Mouse (Mus musculus): ENCODE results near the gene H2-T3. TPM values are rescaled to one million over a fixed set of nuclear protein-coding genes. Genes with fewer than 3 reads are reported as not detected.
A peak's percentile ranks its signal among the peaks of the same experiment; 100 is the strongest.
"Not testable (repeated sequence)": the region's sequence is repeated elsewhere in the genome, so short reads cannot be mapped to it uniquely, and the experiment has no call there.

The H2-T3 gene
- polyA plus RNA-seq, 1 experiment from 2014 or later, result 0.97 TPM

DNA sequence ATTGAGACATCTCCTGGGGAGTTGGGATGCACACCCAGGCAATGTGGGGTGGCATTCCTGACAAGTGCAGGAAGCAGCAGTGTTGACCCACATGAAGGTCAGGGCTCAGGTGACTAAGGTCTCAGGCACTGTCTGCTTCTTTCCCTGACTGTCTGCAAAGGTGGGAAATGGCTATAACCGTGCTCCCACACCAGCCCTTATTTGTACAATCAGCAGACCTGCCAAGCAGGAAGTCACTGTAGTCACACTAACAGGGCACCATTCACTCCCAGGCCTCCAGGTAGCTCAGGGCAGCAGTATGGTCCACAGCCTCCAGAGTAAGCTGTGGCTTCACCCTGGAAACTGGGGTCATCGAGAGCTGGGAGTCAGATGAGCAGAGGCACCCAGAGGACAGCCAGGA, 2.3 kb upstream of the H2-T3 start:
- WGBS, result 40% methylated on average over 2 of the region's 2 CpGs
- no peaks in the 10 kb centered on the region for H3K36me3 ChIP-seq (ENCODE audit: control insufficient read depth, insufficient read depth)
- H3K27ac ChIP-seq (ENCODE audit: low read length), result no peak overlapping the region
- peaks cover 33% of the 10 kb centered on the region for H3K27me3 ChIP-seq (ENCODE audit: control insufficient read depth, insufficient read depth, low read length)
- H3K9me3 ChIP-seq (replicated peaks; ENCODE audit: control insufficient read depth, low read length), result no peaks in the 10 kb centered on the region
- H3K4me3 ChIP-seq (ENCODE audit: low read length), result no peak overlapping the region
- ATAC-seq (replicated peaks; ENCODE audit: extremely low read depth, insufficient read depth, low FRiP score), result no peak
- H3K4me2 ChIP-seq (ENCODE audit: low read depth, low read length), result no peak overlapping the region
- H3K4me1 ChIP-seq (ENCODE audit: control insufficient read depth, insufficient read depth, low read length), result no peaks in the 10 kb centered on the region
- H3K9ac ChIP-seq (ENCODE audit: low read length), result no peak overlapping the region

DNA sequence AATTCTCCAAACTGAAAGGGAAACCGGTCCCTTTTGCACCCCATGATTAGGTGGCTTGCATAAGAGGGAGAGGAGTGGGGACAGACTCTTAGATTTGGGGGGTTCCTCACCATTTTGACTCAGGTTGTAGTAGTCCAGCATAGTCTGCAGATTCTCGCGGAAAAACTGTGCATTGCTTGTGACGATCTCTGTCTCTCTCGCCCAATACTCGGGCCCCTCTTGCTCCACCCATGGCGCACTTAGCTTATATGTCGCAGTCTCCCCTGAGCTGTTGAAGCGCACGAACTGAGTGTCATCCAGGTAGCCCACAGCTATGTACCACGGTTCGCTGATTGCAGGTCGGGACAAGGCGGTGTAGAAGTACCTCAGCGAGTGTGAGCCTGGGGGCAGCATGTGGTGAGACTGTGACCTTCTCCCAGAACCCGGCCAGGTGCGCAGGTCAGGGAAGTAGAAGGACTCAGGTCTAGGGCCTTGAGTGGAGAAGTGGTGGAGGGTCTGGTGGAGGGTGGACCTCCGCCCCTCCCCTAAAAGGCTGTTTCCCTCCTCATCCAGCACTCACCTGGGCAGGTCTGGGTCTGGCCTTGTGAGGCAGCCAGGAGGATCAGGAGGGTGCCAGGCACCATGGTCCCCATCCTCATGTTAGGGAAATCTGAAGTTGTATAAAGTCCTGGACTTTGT, 457 bp downstream of the H2-T3 start:
- Histone ChIP-seq H3K9ac (ENCODE audit: low read length) (no peak overlapping the region), H3K27ac (ENCODE audit: low read length) (no peak overlapping the region), H3K27me3 (ENCODE audit: control insufficient read depth, insufficient read depth, low read length) (peaks cover 34% of the 10 kb centered on the region), H3K4me3 (ENCODE audit: low read length) (no peak overlapping the region), H3K4me2 (ENCODE audit: low read depth, low read length) (no peak overlapping the region), H3K4me1 (ENCODE audit: control insufficient read depth, insufficient read depth, low read length) (no peaks in the 10 kb centered on the region), H3K9me3 (replicated peaks; ENCODE audit: control insufficient read depth, low read length) (no peaks in the 10 kb centered on the region), H3K36me3 (ENCODE audit: control insufficient read depth, insufficient read depth) (no peaks in the 10 kb centered on the region)
- 25% methylated on average over 18 of the region's 18 CpGs for WGBS
- no peak for ATAC-seq (replicated peaks; ENCODE audit: extremely low read depth, insufficient read depth, low FRiP score)

DNA sequence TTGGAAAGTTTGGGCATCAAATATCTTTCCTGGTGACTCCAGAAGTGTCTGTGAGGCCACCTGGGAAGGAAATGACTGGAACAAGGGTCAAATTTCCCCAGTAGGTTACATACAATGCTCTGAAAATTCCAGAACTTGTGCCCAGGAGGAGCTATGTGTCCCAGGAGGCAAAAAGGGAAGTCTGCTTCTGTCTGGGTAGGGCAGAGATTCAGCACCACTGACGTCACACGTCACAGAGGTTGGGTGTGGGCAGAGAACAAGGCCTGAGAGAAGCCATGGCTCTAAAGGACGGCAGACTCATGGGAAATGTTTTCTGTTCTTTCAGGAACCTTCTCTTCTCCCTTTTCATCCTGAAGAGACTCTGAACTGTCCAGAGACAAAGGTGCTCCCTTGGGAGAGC, 2.5 kb downstream of the H2-T3 start:
- Histone ChIP-seq H3K4me3 (ENCODE audit: low read length) (no peak overlapping the region), H3K4me2 (ENCODE audit: low read depth, low read length) (no peak overlapping the region), H3K9ac (ENCODE audit: low read length) (no peak overlapping the region), H3K36me3 (ENCODE audit: control insufficient read depth, insufficient read depth) (no peaks in the 10 kb centered on the region), H3K27ac (ENCODE audit: low read length) (no peak overlapping the region), H3K4me1 (ENCODE audit: control insufficient read depth, insufficient read depth, low read length) (no peaks in the 10 kb centered on the region), H3K27me3 (ENCODE audit: control insufficient read depth, insufficient read depth, low read length) (peaks cover 33% of the 10 kb centered on the region), H3K9me3 (replicated peaks; ENCODE audit: control insufficient read depth, low read length) (no peaks in the 10 kb centered on the region)
- 40% methylated on average over 3 of the region's 3 CpGs for WGBS
- ATAC-seq (replicated peaks; ENCODE audit: extremely low read depth, insufficient read depth, low FRiP score), result no peak

DNA sequence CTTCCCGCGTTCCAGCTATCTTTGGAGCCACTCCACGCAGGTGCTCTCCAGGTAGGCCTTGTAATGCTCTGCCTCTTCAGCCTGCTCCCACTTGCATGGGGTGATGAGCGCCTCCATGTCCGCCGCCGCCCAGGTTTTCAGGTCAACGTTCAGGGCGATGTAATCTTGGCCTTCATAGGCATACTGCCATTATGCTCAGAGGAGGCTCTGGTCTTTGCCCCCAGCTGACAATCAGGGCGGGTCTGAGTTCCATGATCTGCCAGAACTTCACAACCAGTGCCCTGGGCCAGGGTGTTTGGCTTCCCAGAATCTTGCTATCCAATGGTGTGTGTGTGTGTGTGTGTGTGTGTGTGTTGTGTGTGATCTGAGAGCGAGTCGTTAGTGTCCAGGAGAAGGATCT, 7.9 kb downstream of the H2-T3 start:
- Histone ChIP-seq H3K4me2 (ENCODE audit: low read depth, low read length) (no peak overlapping the region), H3K27me3 (ENCODE audit: control insufficient read depth, insufficient read depth, low read length) (peaks cover 12% of the 10 kb centered on the region), H3K4me3 (ENCODE audit: low read length) (no peak overlapping the region), H3K9ac (ENCODE audit: low read length) (no peak overlapping the region), H3K4me1 (ENCODE audit: control insufficient read depth, insufficient read depth, low read length) (no peaks in the 10 kb centered on the region), H3K9me3 (replicated peaks; ENCODE audit: control insufficient read depth, low read length) (no peaks in the 10 kb centered on the region), H3K36me3 (ENCODE audit: control insufficient read depth, insufficient read depth) (no peaks in the 10 kb centered on the region), H3K27ac (ENCODE audit: low read length) (no peak overlapping the region)
- 74% methylated on average over 12 of the region's 12 CpGs for WGBS
- no peak for ATAC-seq (replicated peaks; ENCODE audit: extremely low read depth, insufficient read depth, low FRiP score)

DNA sequence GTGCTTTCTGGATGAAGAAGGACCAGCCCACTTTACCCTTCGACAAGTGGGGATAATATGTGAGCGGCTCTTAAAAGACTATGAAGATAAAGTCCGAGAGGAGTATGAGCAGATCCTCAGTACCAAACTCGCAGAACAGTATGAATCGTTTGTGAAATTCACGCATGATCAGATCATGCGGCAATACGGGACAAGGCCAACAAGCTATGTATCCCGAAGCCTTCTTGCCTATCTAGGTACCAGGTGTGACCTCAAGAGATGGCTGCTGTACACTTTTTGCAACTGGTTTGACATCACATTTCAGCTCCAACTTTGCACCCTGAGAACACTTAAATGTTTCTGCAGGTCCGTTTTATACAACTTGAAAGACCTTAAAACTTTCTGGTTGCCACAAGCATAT, 10.6 kb downstream of the H2-T3 start:
- H3K36me3 ChIP-seq (ENCODE audit: control insufficient read depth, insufficient read depth); H3K9ac ChIP-seq (ENCODE audit: low read length); H3K9me3 ChIP-seq (replicated peaks; ENCODE audit: control insufficient read depth, low read length); ATAC-seq (replicated peaks; ENCODE audit: extremely low read depth, insufficient read depth, low FRiP score); H3K27me3 ChIP-seq (ENCODE audit: control insufficient read depth, insufficient read depth, low read length); H3K27ac ChIP-seq (ENCODE audit: low read length); H3K4me1 ChIP-seq (ENCODE audit: control insufficient read depth, insufficient read depth, low read length): not testable (repeated sequence)
- Histone ChIP-seq H3K4me2 (ENCODE audit: low read depth, low read length) (peak overlapping the region; percentile 65), H3K4me3 (ENCODE audit: low read length) (peak overlapping the region; percentile 44)
- 19% methylated on average over 10 of the region's 10 CpGs for WGBS

DNA sequence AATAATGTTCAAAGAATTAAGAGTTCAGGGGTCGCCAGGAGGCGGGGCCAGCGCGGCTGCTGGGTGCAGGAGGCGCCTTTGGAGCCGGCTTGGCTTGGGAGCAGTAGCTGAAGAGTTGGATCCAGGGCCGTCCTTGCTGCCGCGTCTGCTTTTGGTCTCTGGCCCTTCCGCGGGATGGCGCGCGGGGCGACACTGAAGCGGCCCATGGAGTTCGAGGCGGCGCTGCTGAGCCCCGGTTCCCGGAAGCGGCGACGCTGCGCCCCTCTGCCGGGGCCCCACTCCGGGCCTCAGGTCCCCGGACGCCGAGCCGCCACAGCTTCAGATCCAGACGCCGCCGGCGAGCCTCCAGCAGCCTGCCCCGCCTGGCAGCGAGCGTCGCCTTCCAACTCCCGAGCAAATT, 11.1 kb downstream of the H2-T3 start:
- peak; percentile 55 for ATAC-seq (replicated peaks; ENCODE audit: extremely low read depth, insufficient read depth, low FRiP score)
- not testable (repeated sequence) for H3K36me3 ChIP-seq (ENCODE audit: control insufficient read depth, insufficient read depth); H3K4me1 ChIP-seq (ENCODE audit: control insufficient read depth, insufficient read depth, low read length); H3K27ac ChIP-seq (ENCODE audit: low read length); H3K9me3 ChIP-seq (replicated peaks; ENCODE audit: control insufficient read depth, low read length); H3K27me3 ChIP-seq (ENCODE audit: control insufficient read depth, insufficient read depth, low read length)
- peak overlapping the region; percentile 65 for H3K4me2 ChIP-seq (ENCODE audit: low read depth, low read length)
- peak overlapping the region; percentile 49 for H3K9ac ChIP-seq (ENCODE audit: low read length)
- H3K4me3 ChIP-seq (ENCODE audit: low read length), result peak overlapping the region; percentile 44
- under 1% methylated on average over 40 of the region's 40 CpGs for WGBS

DNA sequence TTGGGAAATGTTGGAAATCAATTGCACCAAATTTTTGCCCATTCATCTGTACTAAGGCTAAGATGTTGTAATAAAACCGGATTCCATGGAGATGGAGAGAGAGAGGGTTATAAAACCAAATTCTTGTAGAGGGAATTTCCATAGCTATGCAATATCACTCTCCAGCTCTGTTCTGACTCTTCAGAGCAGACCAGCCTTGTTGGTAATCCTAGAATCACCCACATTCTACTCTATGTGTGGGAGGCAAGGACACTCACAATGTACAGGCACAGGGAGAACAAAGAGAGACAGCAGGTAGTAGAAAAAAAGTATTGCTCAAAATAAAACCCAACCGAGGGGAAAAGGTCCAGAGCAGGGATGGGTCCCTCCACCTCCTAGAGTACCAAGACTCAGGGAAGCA, 14.0 kb downstream of the H2-T3 start:
- H3K36me3 ChIP-seq (ENCODE audit: control insufficient read depth, insufficient read depth); ATAC-seq (replicated peaks; ENCODE audit: extremely low read depth, insufficient read depth, low FRiP score); H3K27ac ChIP-seq (ENCODE audit: low read length); H3K4me2 ChIP-seq (ENCODE audit: low read depth, low read length); H3K27me3 ChIP-seq (ENCODE audit: control insufficient read depth, insufficient read depth, low read length); H3K9ac ChIP-seq (ENCODE audit: low read length); H3K4me1 ChIP-seq (ENCODE audit: control insufficient read depth, insufficient read depth, low read length); H3K9me3 ChIP-seq (replicated peaks; ENCODE audit: control insufficient read depth, low read length); H3K4me3 ChIP-seq (ENCODE audit: low read length): not testable (repeated sequence)
- no CpG with 5 or more reads among the region's 2 CpGs for WGBS

DNA sequence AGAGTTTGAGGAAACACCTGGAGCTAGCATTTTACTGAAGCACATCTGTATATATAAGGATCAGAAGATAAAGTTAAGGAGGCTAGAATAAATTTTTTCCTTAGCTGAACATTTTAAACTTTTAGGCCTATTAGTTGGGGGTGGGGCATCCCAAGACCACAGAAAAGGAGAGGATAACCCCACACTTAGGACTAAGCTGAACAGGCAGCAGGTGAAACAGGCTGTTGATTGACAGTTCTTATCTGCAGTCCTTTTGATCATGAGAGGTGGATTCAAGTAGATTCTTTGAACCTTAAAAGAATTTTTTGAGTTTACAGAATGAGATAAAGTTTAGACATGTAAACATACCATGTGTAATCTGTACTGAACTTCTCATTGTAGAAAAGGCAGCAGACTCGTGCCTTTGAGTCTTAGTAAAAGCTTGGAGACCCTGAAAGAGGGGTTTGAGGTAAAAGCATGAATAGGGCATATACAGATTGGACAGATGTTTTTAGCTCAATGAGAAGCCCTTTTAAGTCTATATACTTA, 19.7 kb downstream of the H2-T3 start:
- no peak for ATAC-seq (replicated peaks; ENCODE audit: extremely low read depth, insufficient read depth, low FRiP score)
- H3K4me1 ChIP-seq (ENCODE audit: control insufficient read depth, insufficient read depth, low read length), result peaks cover 3% of the 10 kb centered on the region; the same call in 1 of the 2 replicates
- no peak overlapping the region for H3K4me2 ChIP-seq (ENCODE audit: low read depth, low read length)
- peaks cover 43% of the 10 kb centered on the region for H3K27me3 ChIP-seq (ENCODE audit: control insufficient read depth, insufficient read depth, low read length)
- H3K4me3 ChIP-seq (ENCODE audit: low read length), result no peak overlapping the region
- H3K9me3 ChIP-seq (replicated peaks; ENCODE audit: control insufficient read depth, low read length), result no peaks in the 10 kb centered on the region
- no peak overlapping the region for H3K27ac ChIP-seq (ENCODE audit: low read length)
- H3K9ac ChIP-seq (ENCODE audit: low read length), result no peak overlapping the region
- 23% methylated on average over 1 of the region's 1 CpGs for WGBS
- no peaks in the 10 kb centered on the region for H3K36me3 ChIP-seq (ENCODE audit: control insufficient read depth, insufficient read depth)

DNA sequence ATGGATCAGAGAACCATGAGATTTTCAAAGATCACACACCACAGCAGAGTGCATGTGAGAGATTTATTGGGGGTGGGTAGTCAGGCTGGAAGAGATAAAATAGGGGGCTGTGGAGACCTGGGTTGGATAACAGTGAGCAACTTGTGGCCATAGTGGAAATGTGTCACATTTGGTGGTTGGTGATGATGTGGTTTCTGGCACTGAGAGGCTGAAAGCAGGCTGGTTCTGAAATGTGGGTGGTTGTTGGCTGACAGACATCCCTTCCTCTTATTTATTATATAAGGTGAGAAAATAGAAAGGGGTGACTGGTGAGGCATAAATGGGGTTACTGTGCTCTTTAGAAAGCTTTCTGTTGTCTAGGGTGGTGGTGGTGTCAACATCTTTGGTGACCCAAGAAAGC, 20.3 kb downstream of the H2-T3 start:
- H3K4me1 ChIP-seq (ENCODE audit: control insufficient read depth, insufficient read depth, low read length), result peaks cover 3% of the 10 kb centered on the region; the same call in 1 of the 2 replicates
- H3K27me3 ChIP-seq (ENCODE audit: control insufficient read depth, insufficient read depth, low read length), result peaks cover 47% of the 10 kb centered on the region
- no peak overlapping the region for H3K27ac ChIP-seq (ENCODE audit: low read length)
- no peaks in the 10 kb centered on the region for H3K9me3 ChIP-seq (replicated peaks; ENCODE audit: control insufficient read depth, low read length)
- H3K4me2 ChIP-seq (ENCODE audit: low read depth, low read length), result no peak overlapping the region
- no peak overlapping the region for H3K4me3 ChIP-seq (ENCODE audit: low read length)
- ATAC-seq (replicated peaks; ENCODE audit: extremely low read depth, insufficient read depth, low FRiP score), result no peak
- no peak overlapping the region for H3K9ac ChIP-seq (ENCODE audit: low read length)
- no peaks in the 10 kb centered on the region for H3K36me3 ChIP-seq (ENCODE audit: control insufficient read depth, insufficient read depth)

Measured in heart, embryonic 16.5 days (tissue).